Mouse (Mus musculus) bone marrow, adult 2 months (tissue): ENCODE measurements around the gene Herc4.

Source experiments
- CTCF ChIP-seq: fragments of 200-500 bp; IDR thresholded peaks from 2 replicates; pipeline ENCODE4 v1.5.1; 2011; ENCODE audit warnings: low read length, control low read depth; ENCODE audit not compliant: control insufficient read depth, insufficient read depth
- POLR2A ChIP-seq: fragments of 200-500 bp; IDR thresholded peaks from 2 replicates; pipeline ENCODE4 v1.6.1; 2011; ENCODE audit warnings: low read depth, mild to moderate bottlenecking, control low read depth, low read length, borderline replicate concordance; ENCODE audit not compliant: control insufficient read depth

DNA sequence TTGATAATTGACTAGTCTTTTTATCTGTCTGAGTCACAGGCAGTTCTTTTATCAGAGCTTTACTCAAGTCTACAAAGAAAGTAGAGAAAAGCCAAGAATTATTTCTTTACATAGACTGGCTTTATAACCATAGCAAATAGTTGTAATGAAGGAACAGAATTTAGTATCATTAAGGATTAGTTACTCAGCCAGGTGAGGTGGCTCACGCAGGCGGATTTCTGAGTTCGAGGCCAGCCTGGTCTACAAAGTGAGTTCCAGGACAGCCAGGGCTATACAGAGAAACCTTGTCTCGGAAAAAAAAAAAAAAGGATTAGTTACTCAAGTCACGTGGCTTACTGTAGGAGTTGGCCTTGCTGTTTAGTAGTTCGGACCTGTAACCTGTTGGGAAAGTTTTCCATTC lies 4.8 kb downstream of the Herc4 start:
- no peak for TF ChIP-seq POLR2A
- no peak for TF ChIP-seq CTCF
